Mouse (Mus musculus) liver, embryonic 14.5 days (tissue): ENCODE measurements at regions not wholly inside any gene's neighbourhood (a gene's known extent, or its start where the extent isn't known, plus 50 kb on each side); places are given as distances from the start of the nearest gene placed in this dataset.

ENCODE experiments used
- CTCF ChIP-seq: IDR thresholded peaks from 2 replicates; pipeline ENCODE4 v1.5.1; 2016; ENCODE audit warnings: antibody characterized with exemption, low read depth, control low read depth
- EP300 ChIP-seq: IDR thresholded peaks from 2 replicates; pipeline ENCODE4 v1.6.1; 2016; ENCODE audit warnings: antibody characterized with exemption, low read depth

DNA sequence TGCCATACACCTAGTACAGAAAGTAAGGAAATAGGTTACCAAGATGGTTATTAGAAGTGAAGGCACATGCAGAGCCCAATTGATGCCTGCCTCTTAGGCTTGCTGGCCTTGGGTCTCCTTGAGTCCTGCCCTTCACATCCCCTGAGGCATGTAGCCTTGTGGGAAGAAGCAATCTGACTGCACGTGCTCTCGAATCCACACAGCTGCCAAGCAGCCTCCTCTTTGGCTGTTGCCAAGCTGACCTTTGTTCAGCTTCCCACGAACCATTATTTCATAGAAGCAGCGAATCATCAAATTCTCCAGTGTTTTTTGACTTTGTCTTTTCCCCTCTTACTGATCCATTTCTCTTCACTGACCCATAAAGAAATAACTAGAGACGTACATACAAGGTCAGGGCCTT, 498.1 kb upstream of the Tnp1 start:
- TF ChIP-seq EP300 (no peak), CTCF (no peak)
